Mouse (Mus musculus) forebrain, embryonic 11.5 days (tissue): Measurements from ENCODE around the gene Dnaaf1. TPM values are rescaled to one million over a fixed set of nuclear protein-coding genes. Genes with fewer than 3 reads are reported as not detected.

Experiments used
- ATAC-seq: fragments of 200-750 bp; cut with Nextera tagmentation; replicated peaks from 2 replicates; pipeline ENCODE4 v1.8.0; 2017; ENCODE audit warnings: moderate TSS enrichment; ENCODE audit not compliant: low FRiP score
- DNase-seq: peaks from one replicate; pipeline ENCODE4 v3.0.0-alpha.2; 2017; ENCODE audit warnings: low spot score
- H3K27ac ChIP-seq: fragments of 300-500 bp; sonication (generic); 2 replicates; pipeline ENCODE4 v1.5.1; 2014; ENCODE audit warnings: low read depth, low read length
- H3K27me3 ChIP-seq: fragments of 300-500 bp; sonication (generic); 2 replicates; pipeline ENCODE4 v1.6.1; 2014; ENCODE audit warnings: mild to moderate bottlenecking, low read length, mixed read lengths; ENCODE audit not compliant: control insufficient read depth, insufficient read depth
- H3K36me3 ChIP-seq: fragments of 300-500 bp; sonication (generic); 2 replicates; pipeline ENCODE4 v1.6.1; 2014; ENCODE audit warnings: mild to moderate bottlenecking, low read length, moderate library complexity, mixed read lengths; ENCODE audit not compliant: control insufficient read depth, insufficient read depth
- H3K4me1 ChIP-seq: fragments of 300-500 bp; sonication (generic); replicated peaks from 2 replicates; pipeline ENCODE4 v1.6.1; 2014; ENCODE audit warnings: low read length, mixed read lengths; ENCODE audit not compliant: control insufficient read depth, insufficient read depth
- H3K4me2 ChIP-seq: fragments of 300-500 bp; sonication (generic); 2 replicates; pipeline ENCODE4 v1.6.1; 2014; ENCODE audit warnings: low read depth, mild to moderate bottlenecking, low read length, moderate library complexity, mixed read lengths; ENCODE audit not compliant: severe bottlenecking
- H3K4me3 ChIP-seq: fragments of 300-500 bp; sonication (generic); 2 replicates; pipeline ENCODE4 v1.5.1; 2014; ENCODE audit warnings: low read depth, low read length
- H3K9ac ChIP-seq: fragments of 300-500 bp; sonication (generic); 2 replicates; pipeline ENCODE4 v1.6.1; 2014; ENCODE audit warnings: low read length
- H3K9me3 ChIP-seq: fragments of 300-500 bp; sonication (generic); 2 replicates; pipeline ENCODE4 v1.6.1; 2016; ENCODE audit warnings: low read length, mixed read lengths; ENCODE audit not compliant: control insufficient read depth
- WGBS: fragments of 180-500 bp; shearing (Covaris S2); extraction: QIAGEN DNeasy Blood & Tissue Kit; methylation state at CpG from one replicate; pipeline ENCODE4 v1.1.7; 2014; 5-methylcytosine and 5-hydroxymethylcytosine counted together
- polyA plus RNA-seq: library from polyadenylated mRNA; unstranded; fragments of >200 nt; fragmentation: Nextera tagmentation; extraction: Ambion mirVana; gene quantifications from 2 replicates; pipeline ENCODE4 v1.2.1, GENCODE M21; 2014

The Dnaaf1 gene
- polyA plus RNA-seq, 1 experiment from 2014 or later, result not detected

DNA sequence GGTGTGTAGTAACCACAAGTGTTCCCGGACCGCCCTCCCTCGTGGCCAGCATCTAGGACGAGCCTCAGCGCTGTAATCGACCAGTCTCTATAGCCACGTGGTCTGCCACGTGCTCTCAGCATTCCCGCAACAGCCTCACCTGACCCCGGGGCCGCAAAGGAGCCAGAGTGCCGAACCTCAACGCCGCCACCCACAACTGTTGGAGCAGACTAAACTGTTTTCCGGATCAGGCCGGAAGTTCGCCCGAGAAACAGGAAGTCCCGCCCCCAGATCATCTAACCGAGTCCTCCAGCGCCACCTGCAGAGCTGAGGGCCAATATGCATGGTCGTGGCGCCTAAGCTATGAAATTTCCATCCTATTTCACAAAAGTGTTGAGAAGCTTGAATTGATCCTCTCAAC lies 30.0 kb downstream of the Dnaaf1 start, which contains the start of gene Taf1c:
TSS of gene Taf1c (minus strand) at position 227 of the 400 bp plus-strand sequence.
- H3K27ac ChIP-seq, result no peak within 1 kb of the TSS

DNA sequence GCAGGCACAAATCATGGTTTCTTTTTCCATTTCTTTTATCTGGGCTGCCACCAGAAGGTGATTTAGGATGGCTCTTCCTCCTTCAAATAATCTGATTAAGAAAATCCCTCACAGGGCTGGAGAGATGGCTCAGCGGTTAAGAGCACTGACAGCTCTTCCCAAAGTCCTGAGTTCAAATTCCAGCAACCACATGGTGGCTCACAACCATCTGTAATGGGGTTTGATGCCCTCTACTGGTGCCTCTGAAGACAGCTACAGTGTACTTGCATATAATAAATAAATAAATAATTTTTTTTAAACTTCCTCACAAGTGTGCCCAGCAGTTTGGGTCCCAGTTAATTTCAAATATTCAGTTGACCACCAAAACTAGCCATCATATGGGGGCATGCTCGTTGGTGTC lies 31.2 kb downstream of the Dnaaf1 start:
- Histone ChIP-seq H3K27me3 (no peaks in the 10 kb centered on the region), H3K4me1 (peaks cover 6% of the 10 kb centered on the region), H3K27ac (no peak overlapping the region), H3K36me3 (no peaks in the 10 kb centered on the region; the same call in 1 of the 2 replicates), H3K4me2 (no peak overlapping the region), H3K9me3 (no peaks in the 10 kb centered on the region; the same call in 1 of the 2 replicates), H3K9ac (no peak overlapping the region), H3K4me3 (no peak overlapping the region)
- DNase-seq (no peak), ATAC-seq (no peak)
- 75% methylated on average over 2 of the region's 2 CpGs for WGBS

More for the DNA sequence above, 30.0 kb downstream of the Dnaaf1 start, which contains the start of gene Taf1c:
- peak; percentile 95 for DNase-seq
- peaks cover 6% of the 10 kb centered on the region for H3K4me1 ChIP-seq
- peaks cover 3% of the 10 kb centered on the region; the same call in 1 of the 2 replicates for H3K36me3 ChIP-seq
- no peaks in the 10 kb centered on the region for H3K27me3 ChIP-seq
- H3K9ac ChIP-seq, result peak within 1 kb of the TSS; percentile 88
- under 1% methylated on average over 23 of the region's 23 CpGs for WGBS
- H3K4me3 ChIP-seq, result peak within 1 kb of the TSS; percentile 75
- H3K4me2 ChIP-seq, result peak within 1 kb of the TSS; percentile 83
- no peaks in the 10 kb centered on the region; the same call in 1 of the 2 replicates for H3K9me3 ChIP-seq
- peak; percentile 79 for ATAC-seq

DNA sequence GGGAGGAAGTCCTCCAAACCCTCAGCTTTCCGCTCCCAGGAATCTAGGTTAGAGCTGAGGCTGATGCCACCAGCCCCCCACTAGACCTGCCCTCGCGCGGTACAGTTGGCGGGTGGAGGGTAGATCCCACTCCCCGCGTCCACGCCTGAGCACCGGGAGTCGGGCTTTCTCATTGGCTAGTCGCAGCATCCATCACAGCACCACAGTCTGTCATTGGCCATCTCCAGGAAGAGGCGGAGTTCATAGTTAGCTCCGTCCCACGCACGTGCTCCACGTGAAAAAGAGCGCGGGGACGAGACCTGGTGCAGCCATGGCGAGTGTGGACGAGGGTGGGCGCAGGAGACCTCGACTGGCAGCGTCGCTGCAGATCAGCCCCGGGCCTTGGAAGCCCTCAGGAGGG lies 37.4 kb downstream of the Dnaaf1 start, which contains the start of gene Adad2:
TSS of gene Adad2 (plus strand) at position 277 of the 400 bp plus-strand sequence.
- H3K4me2 ChIP-seq, result no peak within 1 kb of the TSS
- no peak for ATAC-seq
- H3K27ac ChIP-seq, result no peak within 1 kb of the TSS
- no peaks in the 10 kb centered on the region for H3K4me1 ChIP-seq
- H3K36me3 ChIP-seq, result no peaks in the 10 kb centered on the region
- no peak within 1 kb of the TSS for H3K4me3 ChIP-seq
- H3K9me3 ChIP-seq, result no peaks in the 10 kb centered on the region; the same call in 1 of the 2 replicates
- DNase-seq, result no peak
- H3K27me3 ChIP-seq, result no peaks in the 10 kb centered on the region; the same call in 1 of the 2 replicates
- WGBS, result 82% methylated on average over 26 of the region's 26 CpGs
- no peak within 1 kb of the TSS for H3K9ac ChIP-seq

DNA sequence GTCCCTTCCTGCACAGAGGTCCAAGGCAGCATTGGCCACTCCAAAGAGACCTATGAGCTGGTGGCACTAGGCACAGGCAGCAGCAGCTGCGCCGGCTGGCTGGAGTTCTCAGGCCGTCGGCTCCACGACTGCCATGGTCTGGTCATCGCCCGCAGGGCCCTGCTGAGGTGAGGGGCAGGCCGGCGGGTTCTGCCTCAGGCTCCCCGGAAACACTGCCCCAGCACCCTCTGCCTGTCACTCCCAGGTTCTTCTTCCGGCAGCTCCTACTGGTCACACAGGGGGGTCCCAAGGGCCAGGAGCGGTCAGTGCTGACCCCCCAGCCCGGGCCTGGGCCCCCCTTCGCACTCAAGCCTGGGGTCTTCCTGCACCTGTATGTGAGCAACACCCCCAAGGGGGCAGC lies 40.1 kb downstream of the Dnaaf1 start:
- Histone ChIP-seq H3K27ac (no peak overlapping the region), H3K36me3 (no peaks in the 10 kb centered on the region), H3K9me3 (no peaks in the 10 kb centered on the region), H3K9ac (no peak overlapping the region), H3K4me3 (no peak overlapping the region), H3K4me1 (no peaks in the 10 kb centered on the region), H3K4me2 (no peak overlapping the region), H3K27me3 (no peaks in the 10 kb centered on the region; the same call in 1 of the 2 replicates)
- DNase-seq (no peak), ATAC-seq (no peak)
- 77% methylated on average over 14 of the region's 14 CpGs for whole genome bisulfite sequencing

DNA sequence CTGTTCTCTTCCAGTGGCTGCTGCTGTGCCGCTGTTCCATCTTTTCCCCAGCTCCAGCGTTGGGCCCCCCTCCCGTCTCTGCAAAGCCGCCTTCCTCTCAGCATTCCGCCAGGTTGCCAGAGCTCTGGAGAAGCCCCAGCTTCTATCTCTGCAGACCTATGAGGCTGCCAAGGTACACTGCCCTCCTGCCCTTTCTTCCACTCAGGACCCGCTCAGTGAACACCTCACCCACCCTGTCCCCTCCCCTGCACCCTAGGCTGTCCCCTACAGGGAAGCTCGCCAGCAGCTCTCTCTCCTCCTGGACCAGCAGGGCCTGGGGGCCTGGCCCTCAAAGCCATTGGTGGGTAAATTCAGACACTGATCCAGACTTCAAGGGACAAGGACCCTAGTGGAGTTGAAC lies 41.3 kb downstream of the Dnaaf1 start:
- 62% methylated on average over 7 of the region's 7 CpGs for WGBS
- Histone ChIP-seq H3K4me2 (no peak overlapping the region), H3K4me1 (no peaks in the 10 kb centered on the region), H3K27ac (no peak overlapping the region), H3K9ac (no peak overlapping the region), H3K36me3 (no peaks in the 10 kb centered on the region), H3K4me3 (no peak overlapping the region), H3K27me3 (no peaks in the 10 kb centered on the region; the same call in 1 of the 2 replicates), H3K9me3 (no peaks in the 10 kb centered on the region)
- no peak for ATAC-seq
- DNase-seq, result no peak

DNA sequence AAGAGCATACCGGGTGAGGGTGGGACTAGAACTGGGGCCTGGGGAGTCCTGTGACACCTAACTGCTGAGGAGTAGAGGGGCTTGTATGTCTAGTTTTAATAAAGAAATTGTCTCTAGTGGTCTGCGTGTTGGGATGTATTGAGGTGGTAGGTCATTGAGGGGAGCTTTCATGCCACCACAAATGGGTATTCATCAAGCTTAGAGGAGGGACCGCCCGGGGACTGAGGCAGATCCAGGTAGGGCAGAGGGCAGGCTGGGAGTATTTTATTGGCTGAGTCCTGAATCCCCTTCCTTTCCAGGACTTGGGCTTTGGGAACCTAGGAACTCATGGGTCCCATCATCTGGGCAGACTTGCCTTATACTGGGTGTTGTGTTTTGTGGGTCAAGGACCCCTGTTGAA lies 41.8 kb downstream of the Dnaaf1 start:
- no peak for ATAC-seq
- Histone ChIP-seq H3K36me3 (no peaks in the 10 kb centered on the region), H3K4me2 (no peak overlapping the region), H3K9ac (no peak overlapping the region), H3K4me3 (no peak overlapping the region), H3K9me3 (no peaks in the 10 kb centered on the region), H3K27me3 (no peaks in the 10 kb centered on the region; the same call in 1 of the 2 replicates), H3K27ac (no peak overlapping the region), H3K4me1 (no peaks in the 10 kb centered on the region)
- no peak for DNase-seq
- 89% methylated on average over 4 of the region's 4 CpGs for WGBS

DNA sequence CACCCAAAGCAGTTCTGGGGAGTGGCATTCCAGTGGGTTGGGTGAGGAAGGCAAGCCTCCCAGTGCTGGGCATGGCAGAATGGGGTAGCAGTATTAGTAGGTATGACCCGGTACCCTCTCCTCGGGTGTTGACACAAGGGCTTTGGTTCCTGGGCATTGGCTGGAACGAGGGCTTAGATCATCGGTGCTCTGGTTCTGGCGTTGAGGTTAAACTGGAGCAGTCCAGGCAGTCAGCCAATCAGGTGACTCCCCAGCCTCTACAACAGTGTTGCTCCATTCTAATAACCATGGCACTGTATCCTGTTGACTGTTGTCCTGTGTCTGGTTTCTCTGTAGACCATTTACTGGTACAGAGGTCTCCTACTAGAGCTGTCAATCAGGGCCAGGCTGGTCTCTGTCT lies 42.6 kb downstream of the Dnaaf1 start:
- no peak overlapping the region for H3K9ac ChIP-seq
- no peaks in the 10 kb centered on the region for H3K9me3 ChIP-seq
- ATAC-seq, result no peak
- 93% methylated on average over 5 of the region's 5 CpGs for WGBS
- H3K27ac ChIP-seq, result no peak overlapping the region
- no peaks in the 10 kb centered on the region for H3K4me1 ChIP-seq
- no peak overlapping the region for H3K4me3 ChIP-seq
- no peaks in the 10 kb centered on the region for H3K36me3 ChIP-seq
- DNase-seq, result no peak
- no peaks in the 10 kb centered on the region; the same call in 1 of the 2 replicates for H3K27me3 ChIP-seq
- H3K4me2 ChIP-seq, result no peak overlapping the region

DNA sequence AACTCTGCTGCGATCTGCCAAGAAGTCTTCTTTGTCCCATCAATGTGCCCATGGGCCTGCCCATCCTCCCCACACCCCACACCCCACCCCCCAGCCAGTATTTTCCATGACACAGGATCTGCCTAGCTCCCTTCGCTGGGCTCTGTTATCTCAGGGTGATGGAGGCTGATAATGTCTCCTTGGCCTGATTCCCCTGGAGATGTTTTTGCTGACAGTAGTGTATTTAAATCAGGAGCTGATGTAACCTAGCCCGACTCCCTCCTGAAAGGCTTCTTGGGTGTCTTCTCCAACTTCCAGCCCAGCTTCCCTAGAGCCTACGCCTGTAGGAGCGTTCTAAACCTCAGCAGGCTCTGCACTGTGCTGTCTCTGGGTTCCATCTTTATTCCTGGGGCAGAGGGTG lies 43.9 kb downstream of the Dnaaf1 start:
- no peaks in the 10 kb centered on the region; the same call in 1 of the 2 replicates for H3K27me3 ChIP-seq
- DNase-seq, result no peak
- H3K4me3 ChIP-seq, result no peak overlapping the region
- ATAC-seq, result no peak
- no peaks in the 10 kb centered on the region for H3K4me1 ChIP-seq
- no peak overlapping the region for H3K4me2 ChIP-seq
- no peak overlapping the region for H3K27ac ChIP-seq
- WGBS, result 77% methylated on average over 5 of the region's 5 CpGs
- no peaks in the 10 kb centered on the region for H3K36me3 ChIP-seq
- H3K9ac ChIP-seq, result no peak overlapping the region
- H3K9me3 ChIP-seq, result no peaks in the 10 kb centered on the region
